Mouse (Mus musculus) kidney, postnatal 10 days (tissue): ENCODE data around the gene Adcy4.

Source experiments
- DNase-seq: peaks from one replicate; pipeline ENCODE4 v3.0.0; 2021; ENCODE audit warnings: mixed read lengths

Adcy4 gene

GRCm38 (mm10) chr14:55757566-55757965, 26.3 kb downstream of the Adcy4 start:
- no peak for DNase-seq

GRCm38 (mm10) chr14:55747051-55747847, 36.6 kb downstream of the Adcy4 start:
- no peak for DNase-seq

- DNase-seq: no peak
These were observed 38.0 kb downstream of the Adcy4 start for GRCm38 (mm10) chr14:55745861-55746237.

DNA sequence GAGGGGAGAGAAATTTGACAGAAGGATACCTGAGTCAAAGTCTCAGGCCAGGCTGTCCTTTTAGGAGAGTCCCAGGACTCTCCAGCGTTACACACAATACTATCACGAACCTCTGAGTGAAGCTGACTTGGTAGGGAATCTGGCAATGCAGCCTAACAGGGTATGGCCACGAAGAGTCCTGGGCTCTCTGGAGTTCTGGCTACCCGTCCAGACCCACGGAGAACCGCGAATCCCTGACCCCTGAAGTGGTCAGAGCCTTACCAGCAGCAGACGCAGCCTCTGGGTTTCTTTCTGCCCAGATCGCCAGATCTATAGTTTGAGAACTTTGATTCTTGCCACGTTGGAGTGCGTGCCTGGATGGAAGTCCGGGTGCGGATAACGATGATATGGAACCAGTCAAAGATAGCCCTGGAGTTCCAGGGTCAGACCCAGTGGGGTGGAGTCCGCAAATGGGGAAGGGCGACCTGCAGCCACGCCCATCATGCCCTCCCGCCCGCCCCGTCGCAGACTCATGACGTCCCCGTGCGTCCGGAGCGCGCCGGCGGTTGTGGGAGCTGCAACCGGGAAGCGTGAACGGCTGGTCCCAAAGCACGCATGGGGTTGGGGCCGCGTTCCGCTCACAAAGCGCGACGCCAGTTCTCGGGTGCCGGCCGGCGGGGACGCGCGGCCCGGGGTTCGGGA, 38.6 kb downstream of the Adcy4 start, which contains the start of the genes Dhrs1 and Nop9:
Gene Dhrs1 (minus strand): TSS at position 511 of the 681 bp plus-strand sequence.
Gene Nop9 (plus strand): TSS at position 514 of the 681 bp plus-strand sequence.
- peak; percentile 94 for DNase-seq

- DNase-seq: peak; percentile 93
These were observed 40.2 kb downstream of the Adcy4 start for GRCm38 (mm10) chr14:55743711-55744110.

- peak; percentile 48 for DNase-seq
These were observed 46.7 kb downstream of the Adcy4 start for GRCm38 (mm10) chr14:55737086-55737687.

DNA sequence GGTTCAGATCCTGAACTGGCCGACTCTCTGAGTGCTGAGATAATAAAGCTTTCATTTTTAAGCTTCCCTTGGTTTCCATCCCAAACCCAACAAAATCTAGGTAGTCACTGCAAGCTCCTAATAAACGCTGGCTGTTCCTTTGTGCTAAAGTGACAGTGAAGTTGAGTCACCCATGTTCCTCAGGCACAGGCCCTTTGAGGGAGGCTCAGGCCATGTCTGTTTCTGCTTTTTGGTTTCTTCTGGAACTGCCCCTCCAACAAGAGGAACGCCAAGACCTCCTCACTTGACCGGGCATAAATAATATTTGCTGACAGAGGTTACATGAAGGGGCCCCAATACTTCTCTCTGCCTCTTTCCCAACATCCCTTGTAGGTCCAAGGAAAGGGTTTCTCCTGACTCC, 48.1 kb downstream of the Adcy4 start:
- no peak for DNase-seq

GRCm38 (mm10) chr14:55735334-55735733, 48.6 kb downstream of the Adcy4 start:
- DNase-seq: no peak

GRCm38 (mm10) chr14:55734869-55735268, 49.0 kb downstream of the Adcy4 start:
- DNase-seq: no peak

- DNase-seq: no peak
These were observed 50.0 kb downstream of the Adcy4 start for GRCm38 (mm10) chr14:55733889-55734288.

GRCm38 (mm10) chr14:55730531-55731032, 53.3 kb downstream of the Adcy4 start:
- DNase-seq: no peak

DNA sequence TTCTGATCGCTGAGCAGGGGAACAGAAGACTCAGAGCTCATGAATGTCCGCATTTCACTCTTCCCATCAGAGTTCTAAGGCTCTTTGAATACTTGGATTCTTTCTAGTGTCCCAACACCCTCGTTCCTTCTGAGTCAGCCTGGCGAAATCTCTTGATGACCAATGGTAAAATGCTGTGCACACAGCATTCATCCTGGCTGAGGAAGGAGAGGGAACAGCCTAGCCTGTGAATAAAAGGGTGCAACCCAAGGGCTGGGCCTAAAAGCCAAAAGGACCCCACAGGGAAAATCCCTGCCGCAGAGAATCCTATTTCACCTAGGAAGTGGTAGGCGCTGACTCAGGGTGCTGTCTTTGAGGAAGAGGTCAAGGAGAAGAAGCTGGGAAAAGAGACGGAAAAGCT, 53.8 kb downstream of the Adcy4 start:
- no peak for DNase-seq

DNA sequence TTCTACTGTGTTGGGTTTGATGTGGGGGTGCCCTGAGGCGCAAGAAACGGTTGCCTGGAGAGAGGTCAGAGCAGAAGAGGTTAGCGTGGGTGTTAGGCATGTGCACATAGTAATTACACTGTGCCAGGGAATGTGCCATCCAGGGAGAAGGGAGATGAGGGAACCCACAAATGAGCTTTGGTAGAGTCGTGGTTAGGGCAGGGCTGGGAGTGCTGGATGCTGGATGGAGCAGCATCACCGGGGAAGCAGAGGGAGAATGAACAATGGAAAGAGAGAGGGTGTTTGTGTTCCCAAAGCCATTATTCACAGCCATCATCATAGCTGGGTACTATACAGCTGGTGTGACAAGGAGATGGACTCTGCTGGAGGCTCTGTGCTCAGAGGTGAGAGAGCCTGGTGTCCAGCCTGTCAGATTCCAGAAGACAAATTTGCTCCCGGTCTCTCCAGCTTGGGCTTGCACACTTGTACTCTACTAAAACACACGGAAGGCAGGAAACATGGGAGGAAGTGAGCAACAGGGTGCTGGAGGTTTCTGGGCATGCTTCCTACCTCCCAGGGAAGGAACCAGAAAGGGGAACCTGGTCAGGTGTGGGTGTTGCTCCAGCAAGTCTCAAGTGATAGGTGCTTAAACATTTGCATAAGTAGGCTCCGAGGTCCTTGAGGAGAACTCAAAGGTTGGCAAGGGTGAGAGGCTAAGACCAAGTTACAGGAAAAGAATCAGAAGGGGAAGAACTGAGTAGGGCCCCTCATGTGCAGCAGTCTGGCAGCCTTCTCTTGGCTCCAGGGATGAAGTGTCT, 55.8 kb downstream of the Adcy4 start:
- no peak for DNase-seq

DNA sequence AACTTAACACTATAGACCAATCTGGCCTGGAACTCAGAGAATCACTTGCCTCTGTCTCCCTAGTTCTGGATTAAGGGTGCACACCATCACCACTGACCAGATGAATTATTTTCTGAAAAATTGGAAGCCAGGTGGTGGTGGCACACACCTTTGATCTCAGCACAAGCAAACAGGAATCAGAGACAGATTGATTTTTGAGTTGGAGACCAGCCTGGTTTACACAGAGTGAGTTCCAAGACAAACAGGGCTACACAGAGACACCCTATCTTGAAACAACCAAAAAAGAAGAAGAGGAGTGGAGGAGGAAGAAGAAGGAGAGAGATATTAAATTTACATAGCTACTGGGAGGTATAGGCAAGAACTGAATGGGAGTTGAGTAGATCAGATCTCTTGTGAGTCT, 57.6 kb downstream of the Adcy4 start:
- DNase-seq: no peak

GRCm38 (mm10) chr14:55724411-55724871, 59.5 kb downstream of the Adcy4 start:
- peak; percentile 43 for DNase-seq

DNA sequence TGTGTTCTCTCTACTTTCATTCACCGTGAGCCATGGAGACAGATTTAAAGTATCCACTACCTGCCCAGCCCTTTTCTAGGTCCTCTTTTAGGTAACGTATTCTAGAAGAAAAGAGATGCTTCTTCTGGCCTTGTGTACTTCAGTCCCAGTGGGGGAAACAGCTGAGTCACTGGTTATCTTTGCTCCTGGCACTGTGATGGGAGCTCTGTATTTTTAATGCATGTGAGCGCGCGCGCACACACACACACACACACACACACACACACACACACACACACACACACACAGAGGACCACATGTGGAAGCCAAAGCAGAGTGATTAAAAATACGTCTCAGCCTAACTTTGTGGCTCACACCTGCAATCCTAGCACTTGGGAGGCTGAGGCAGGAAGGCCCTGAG, 60.5 kb downstream of the Adcy4 start:
- DNase-seq: no peak

DNA sequence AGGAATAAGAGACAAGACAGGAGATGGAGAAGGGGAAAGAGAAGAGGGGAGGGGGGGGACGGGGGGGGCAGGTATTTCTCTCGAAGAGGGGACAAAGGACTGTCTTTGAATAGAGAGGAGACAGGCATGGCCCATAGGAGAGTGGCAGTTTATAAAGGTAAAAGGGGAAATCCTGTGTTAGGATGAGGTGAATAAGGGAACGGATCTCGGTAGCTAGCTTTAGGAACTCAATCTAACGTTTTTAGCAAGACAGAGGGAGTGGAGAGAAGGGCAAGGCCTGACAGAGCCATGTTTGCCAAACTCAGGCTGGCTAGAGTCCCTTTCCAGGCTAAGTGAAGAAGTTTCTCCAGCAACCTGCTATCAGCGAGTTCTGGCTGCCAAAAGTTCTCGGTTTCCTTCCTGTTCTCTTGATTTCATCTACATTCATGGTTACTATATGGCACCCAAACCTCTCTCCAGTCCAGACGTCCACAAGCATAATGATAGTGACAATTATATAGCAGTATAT, 61.4 kb downstream of the Adcy4 start:
- no peak for DNase-seq

- peak; percentile 96 for DNase-seq
These were observed 62.0 kb downstream of the Adcy4 start, which contains the start of gene Rabggta for GRCm38 (mm10) chr14:55721700-55722437. Rabggta (minus strand) TSS chr14:55722263.

- peak; percentile 48 for DNase-seq
These were observed 62.8 kb downstream of the Adcy4 start for GRCm38 (mm10) chr14:55721076-55721475.

- peak; percentile 31 for DNase-seq
These were observed 63.2 kb downstream of the Adcy4 start for GRCm38 (mm10) chr14:55720666-55721065.

DNA sequence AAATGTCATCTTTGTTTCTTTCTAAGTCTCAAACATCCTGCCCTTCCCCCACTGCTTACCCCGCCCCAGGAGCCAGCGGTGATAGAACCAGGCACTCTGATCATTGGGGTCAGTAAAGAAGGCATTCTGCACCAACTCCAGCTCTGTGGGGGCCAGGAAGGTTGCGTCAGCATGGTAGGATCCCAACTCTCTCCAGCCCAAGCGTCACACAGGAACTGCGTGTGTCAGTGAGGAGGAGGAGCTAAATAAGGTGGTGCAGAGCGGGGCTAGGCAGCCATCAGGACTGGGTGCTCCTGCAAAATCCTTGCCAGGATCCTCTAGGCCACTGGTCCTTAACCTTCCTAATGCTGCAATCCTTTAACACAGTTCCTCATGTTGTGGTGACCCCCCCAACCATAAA, 64.2 kb downstream of the Adcy4 start:
- peak; percentile 3 for DNase-seq
